Mouse (Mus musculus): ENCODE results near the gene Tpgs1.

- TF ChIP-seq CTCF (conservative IDR thresholded peaks at IDR 0.05; ENCODE audit: low read length) = no peak
- no peak for TF ChIP-seq NANOG (IDR thresholded peaks at IDR 0.05; ENCODE audit: borderline replicate concordance, low read length)
Measured at GRCm38 (mm10) chr10:79637128-79638110, 31.8 kb upstream of the Tpgs1 start, which contains the start of gene Shc2.
